Mouse (Mus musculus) heart, embryonic 10.5 days (tissue): ENCODE data around the gene Chit1. TPM values are rescaled to one million over a fixed set of nuclear protein-coding genes. Genes with fewer than 3 reads are reported as not detected.

Experiments used
- DNase-seq: peaks from one replicate; pipeline ENCODE4 v3.0.0-alpha.2; 2017; ENCODE audit warnings: low spot score
- H3K27ac ChIP-seq: fragments of 300-500 bp; sonication (generic); 2 replicates; pipeline ENCODE4 v1.5.1; 2016; ENCODE audit warnings: mild to moderate bottlenecking
- H3K27me3 ChIP-seq: fragments of 300-500 bp; sonication (generic); 2 replicates; pipeline ENCODE4 v1.6.1; 2016; ENCODE audit warnings: mild to moderate bottlenecking; ENCODE audit not compliant: poor library complexity, insufficient read depth, severe bottlenecking
- H3K36me3 ChIP-seq: fragments of 300-500 bp; sonication (generic); 2 replicates; pipeline ENCODE4 v1.6.1; 2016; ENCODE audit warnings: mild to moderate bottlenecking, moderate library complexity
- H3K4me1 ChIP-seq: fragments of 300-500 bp; sonication (generic); 2 replicates; pipeline ENCODE4 v1.6.1; 2016; ENCODE audit warnings: mild to moderate bottlenecking
- H3K4me3 ChIP-seq: fragments of 300-500 bp; sonication (generic); 2 replicates; pipeline ENCODE4 v1.5.1; 2016; ENCODE audit warnings: mild to moderate bottlenecking, moderate library complexity
- H3K9me3 ChIP-seq: fragments of 300-500 bp; sonication (generic); 2 replicates; pipeline ENCODE4 v1.6.1; 2016; ENCODE audit warnings: mild to moderate bottlenecking, moderate library complexity
- WGBS: fragments of 180-500 bp; shearing (Covaris S2); methylation state at CpG from one replicate; pipeline ENCODE4 v1.1.7; 2016; 5-methylcytosine and 5-hydroxymethylcytosine counted together
- polyA plus RNA-seq: library from polyadenylated mRNA; unstranded; fragments of >200 nt; fragmentation: Nextera tagmentation; extraction: Ambion mirVana; gene quantifications from 2 replicates; pipeline ENCODE4 v1.2.1, GENCODE M21; 2016

Gene Chit1
- 1.1 and 2.0 TPM in 2 replicates for polyA plus RNA-seq

GRCm38 (mm10) chr1:134110979-134111378 is at the start of gene Chit1:
Gene Chit1, plus strand, starts transcription at chr1:134111242.
- Histone ChIP-seq H3K27ac (no peak within 1 kb of the TSS), H3K9me3 (no peaks in the 10 kb centered on the region), H3K4me1 (peaks cover 11% of the 10 kb centered on the region; the same call in 1 of the 2 replicates), H3K27me3 (peaks cover 16% of the 10 kb centered on the region; the same call in 1 of the 2 replicates), H3K36me3 (no peaks in the 10 kb centered on the region), H3K4me3 (no peak within 1 kb of the TSS)
- no peak for DNase-seq
- WGBS: 67% methylated on average over 4 of the region's 4 CpGs

GRCm38 (mm10) chr1:134061915-134062314 is 49.1 kb upstream of the Chit1 start:
- WGBS: 75% methylated on average over 3 of the region's 3 CpGs
- DNase-seq: no peak

GRCm38 (mm10) chr1:134062411-134063085 is 48.5 kb upstream of the Chit1 start:
- Histone ChIP-seq H3K27me3 (no peaks in the 10 kb centered on the region), H3K4me3 (peak overlapping the region; percentile 50), H3K27ac (peak overlapping the region; percentile 93), H3K4me1 (peaks cover 76% of the 10 kb centered on the region), H3K9me3 (no peaks in the 10 kb centered on the region), H3K36me3 (no peaks in the 10 kb centered on the region)
- 18% methylated on average over 11 of the region's 11 CpGs for WGBS
- no peak for DNase-seq

More at GRCm38 (mm10) chr1:134061915-134062314, 49.1 kb upstream of the Chit1 start:
- no peaks in the 10 kb centered on the region for H3K9me3 ChIP-seq
- H3K36me3 ChIP-seq: no peaks in the 10 kb centered on the region
- H3K27ac ChIP-seq: peak overlapping the region; percentile 93; the same call in 1 of the 2 replicates
- no peaks in the 10 kb centered on the region for H3K27me3 ChIP-seq
- no peak overlapping the region for H3K4me3 ChIP-seq
- H3K4me1 ChIP-seq: peaks cover 70% of the 10 kb centered on the region

- peak; percentile 86 for DNase-seq
- peak overlapping the region; percentile 93 for H3K27ac ChIP-seq
- no peaks in the 10 kb centered on the region for H3K27me3 ChIP-seq
- 3% methylated on average over 33 of the region's 33 CpGs for WGBS
- H3K4me3 ChIP-seq: peak overlapping the region; percentile 50
- H3K4me1 ChIP-seq: peaks cover 80% of the 10 kb centered on the region
- no peaks in the 10 kb centered on the region for H3K36me3 ChIP-seq
- no peaks in the 10 kb centered on the region for H3K9me3 ChIP-seq
Measured at GRCm38 (mm10) chr1:134063086-134063772, 47.8 kb upstream of the Chit1 start.

- Histone ChIP-seq H3K36me3 (no peaks in the 10 kb centered on the region), H3K4me1 (peaks cover 80% of the 10 kb centered on the region), H3K4me3 (peak overlapping the region; percentile 50), H3K27ac (peak overlapping the region; percentile 93), H3K9me3 (no peaks in the 10 kb centered on the region), H3K27me3 (no peaks in the 10 kb centered on the region)
- DNase-seq: no peak
- 21% methylated on average over 9 of the region's 9 CpGs for WGBS
Measured at GRCm38 (mm10) chr1:134063773-134064125, 47.3 kb upstream of the Chit1 start.

- Histone ChIP-seq H3K27ac (peak overlapping the region; percentile 93), H3K4me3 (no peak overlapping the region), H3K36me3 (no peaks in the 10 kb centered on the region), H3K4me1 (peaks cover 80% of the 10 kb centered on the region), H3K27me3 (no peaks in the 10 kb centered on the region), H3K9me3 (no peaks in the 10 kb centered on the region)
- DNase-seq: no peak
- 89% methylated on average over 2 of the region's 2 CpGs for WGBS
Measured at GRCm38 (mm10) chr1:134064296-134064831, 46.7 kb upstream of the Chit1 start.

GRCm38 (mm10) chr1:134065241-134065809 is 45.7 kb upstream of the Chit1 start:
- DNase-seq: no peak
- Histone ChIP-seq H3K9me3 (no peaks in the 10 kb centered on the region), H3K4me1 (peaks cover 80% of the 10 kb centered on the region), H3K27ac (peak overlapping the region; percentile 93; the same call in 1 of the 2 replicates), H3K4me3 (no peak overlapping the region), H3K36me3 (no peaks in the 10 kb centered on the region), H3K27me3 (no peaks in the 10 kb centered on the region)
- WGBS: 59% methylated on average over 4 of the region's 4 CpGs

GRCm38 (mm10) chr1:134066554-134066953 is 44.5 kb upstream of the Chit1 start:
- H3K4me3 ChIP-seq: no peak overlapping the region
- peaks cover 80% of the 10 kb centered on the region for H3K4me1 ChIP-seq
- no peaks in the 10 kb centered on the region for H3K9me3 ChIP-seq
- no peaks in the 10 kb centered on the region for H3K27me3 ChIP-seq
- WGBS: 71% methylated on average over 3 of the region's 3 CpGs
- H3K27ac ChIP-seq: peak overlapping the region; percentile 64; the same call in 1 of the 2 replicates
- DNase-seq: no peak
- H3K36me3 ChIP-seq: no peaks in the 10 kb centered on the region

GRCm38 (mm10) chr1:134067143-134067619 is 43.9 kb upstream of the Chit1 start:
- no peak overlapping the region for H3K4me3 ChIP-seq
- peak overlapping the region; percentile 64 for H3K27ac ChIP-seq
- H3K9me3 ChIP-seq: no peaks in the 10 kb centered on the region
- H3K27me3 ChIP-seq: no peaks in the 10 kb centered on the region
- 17% methylated on average over 8 of the region's 8 CpGs for WGBS
- peaks cover 80% of the 10 kb centered on the region for H3K4me1 ChIP-seq
- no peak for DNase-seq
- H3K36me3 ChIP-seq: no peaks in the 10 kb centered on the region

- Histone ChIP-seq H3K9me3 (no peaks in the 10 kb centered on the region), H3K4me1 (peaks cover 75% of the 10 kb centered on the region), H3K27ac (peak overlapping the region; percentile 81; the same call in 1 of the 2 replicates), H3K36me3 (peaks cover 6% of the 10 kb centered on the region; the same call in 1 of the 2 replicates), H3K4me3 (no peak overlapping the region), H3K27me3 (no peaks in the 10 kb centered on the region)
- no peak for DNase-seq
- WGBS: 68% methylated on average over 8 of the region's 8 CpGs
Measured at GRCm38 (mm10) chr1:134070099-134070669, 40.9 kb upstream of the Chit1 start.

GRCm38 (mm10) chr1:134071411-134072018 is 39.5 kb upstream of the Chit1 start:
- Histone ChIP-seq H3K27ac (peak overlapping the region; percentile 81), H3K36me3 (peaks cover 20% of the 10 kb centered on the region), H3K4me1 (peaks cover 73% of the 10 kb centered on the region), H3K4me3 (no peak overlapping the region), H3K27me3 (no peaks in the 10 kb centered on the region), H3K9me3 (no peaks in the 10 kb centered on the region)
- no peak for DNase-seq
- WGBS: 38% methylated on average over 10 of the region's 10 CpGs

- DNase-seq: peak; percentile 91
- 39% methylated on average over 6 of the region's 6 CpGs for WGBS
- no peak overlapping the region for H3K4me3 ChIP-seq
- H3K27me3 ChIP-seq: no peaks in the 10 kb centered on the region
- peaks cover 74% of the 10 kb centered on the region for H3K4me1 ChIP-seq
- H3K27ac ChIP-seq: peak overlapping the region; percentile 81
- peaks cover 30% of the 10 kb centered on the region for H3K36me3 ChIP-seq
- H3K9me3 ChIP-seq: no peaks in the 10 kb centered on the region
Measured at GRCm38 (mm10) chr1:134073061-134073564, 37.9 kb upstream of the Chit1 start.
